Mouse (Mus musculus): ENCODE measurements around the gene Erp44.

Erp44 gene

DNA sequence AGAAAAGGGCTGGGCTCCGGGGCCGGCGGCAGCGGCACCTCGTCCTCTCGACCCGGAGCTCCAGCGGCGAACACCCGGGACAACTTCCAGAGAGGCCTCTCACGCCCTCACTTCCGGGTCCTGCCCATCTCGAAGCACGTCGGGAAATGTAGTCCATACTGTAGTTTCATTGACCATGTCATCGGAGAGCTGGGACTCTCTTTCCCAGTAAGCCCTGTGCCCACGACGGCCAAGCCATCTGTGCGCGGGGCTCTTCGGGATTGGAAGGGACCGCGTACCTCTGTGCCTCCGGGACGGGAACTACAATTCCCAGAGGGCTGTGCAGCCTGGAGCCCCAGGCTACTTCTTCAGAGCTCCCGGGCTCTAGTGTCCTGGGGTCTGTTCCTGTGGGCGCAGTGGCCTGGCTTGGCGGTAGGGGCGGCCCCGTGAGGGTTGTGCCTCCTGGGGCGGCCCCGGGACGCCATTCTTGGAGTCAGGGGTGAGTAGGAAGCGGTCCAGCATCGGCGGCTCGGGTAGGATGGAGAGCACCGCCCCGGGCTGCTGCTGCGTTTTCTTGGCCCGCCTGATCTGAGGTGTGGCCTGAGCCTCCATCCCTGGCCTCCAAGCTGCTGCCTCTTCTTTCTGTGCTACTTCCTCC, at the start of gene Erp44, which contains the start of gene Invs:
Gene Erp44, minus strand, starts transcription at position 61 of the 637 bp plus-strand sequence.
Gene Invs, plus strand, starts transcription at position 263 of the 637 bp plus-strand sequence.
- peak; percentile 76 to 89 for DNase-seq (ENCODE audit: low spot score in 2 of 2)

DNA sequence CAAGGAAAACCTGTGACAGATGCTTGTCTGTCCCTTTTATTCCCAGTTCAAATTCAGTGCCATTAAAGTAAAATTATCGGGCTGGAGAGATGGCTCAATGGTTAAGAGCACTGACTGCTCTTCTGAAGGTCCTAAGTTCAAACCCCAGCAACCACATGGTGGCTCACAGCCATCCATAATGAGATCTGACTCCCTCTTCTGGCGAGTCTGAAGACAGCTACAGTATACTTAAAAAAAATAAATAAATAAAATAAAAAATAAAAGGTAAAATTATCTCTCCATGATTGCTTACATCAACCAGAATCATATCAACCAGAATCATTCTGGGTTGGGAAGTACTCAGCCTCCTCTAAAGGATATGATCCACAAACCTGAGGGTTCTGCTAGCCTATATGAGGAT, 48.7 kb upstream of the Erp44 start:
- DNase-seq (ENCODE audit: low spot score in 2 of 2) = no peak

DNA sequence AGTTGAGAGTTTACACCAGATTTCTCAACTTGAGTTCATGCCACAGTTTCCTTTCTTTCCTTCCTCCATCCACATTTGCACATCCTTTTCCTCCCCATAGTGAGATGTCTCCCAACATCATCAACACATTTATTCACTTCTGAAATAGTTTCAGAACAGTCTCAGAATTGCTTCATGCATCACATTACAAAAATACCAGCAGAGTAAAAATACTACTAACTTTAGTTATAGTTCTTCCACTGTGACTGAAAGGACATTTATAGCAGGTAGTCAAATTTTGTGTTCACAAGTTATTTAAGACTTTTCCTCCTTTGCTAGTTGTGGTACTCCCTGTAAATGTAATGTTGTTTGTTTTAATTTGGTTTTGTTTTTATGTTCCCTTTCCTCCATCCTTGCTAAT, 47.8 kb upstream of the Erp44 start:
- no peak for DNase-seq (ENCODE audit: low spot score in 2 of 2)

DNA sequence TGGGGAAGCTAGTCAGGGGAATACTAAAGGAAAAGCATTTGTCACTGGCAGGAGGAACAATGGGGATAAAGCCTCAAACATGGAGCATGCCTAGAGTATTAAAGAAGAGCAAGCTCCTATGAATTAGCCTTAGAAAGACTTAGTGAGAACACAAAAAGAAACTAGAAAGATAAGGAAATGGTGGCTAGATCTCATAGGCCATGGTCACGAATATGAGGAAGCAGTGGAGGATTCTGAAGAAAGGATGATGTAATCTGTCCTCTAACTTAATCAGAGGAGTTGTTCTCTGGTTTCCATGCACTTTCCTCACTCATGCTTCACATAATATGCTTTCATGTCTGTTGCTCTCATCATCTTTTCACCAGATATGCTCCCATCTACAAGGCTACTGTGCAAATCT, 42.7 kb upstream of the Erp44 start:
- no peak for DNase-seq (ENCODE audit: low spot score in 2 of 2)

DNA sequence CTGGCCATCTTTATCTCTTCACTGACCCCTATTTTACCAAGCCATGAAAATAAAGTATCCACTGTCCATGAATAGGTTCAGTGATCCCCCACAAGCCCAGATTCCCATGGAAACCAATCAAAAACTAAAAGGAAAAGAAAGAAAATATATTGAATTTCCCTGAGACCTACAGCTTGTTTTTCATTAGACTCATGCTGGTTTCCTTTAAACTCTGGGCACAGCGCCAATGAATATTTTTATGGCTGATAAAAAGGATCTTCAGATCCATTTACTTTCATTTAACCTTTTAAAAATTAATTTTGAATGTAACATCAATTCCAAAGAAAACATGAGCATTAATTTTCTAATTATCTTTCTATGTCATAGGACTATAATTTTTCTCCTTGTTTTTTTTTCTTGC, 41.9 kb upstream of the Erp44 start:
- DNase-seq (ENCODE audit: low spot score in 2 of 2) = no peak

DNA sequence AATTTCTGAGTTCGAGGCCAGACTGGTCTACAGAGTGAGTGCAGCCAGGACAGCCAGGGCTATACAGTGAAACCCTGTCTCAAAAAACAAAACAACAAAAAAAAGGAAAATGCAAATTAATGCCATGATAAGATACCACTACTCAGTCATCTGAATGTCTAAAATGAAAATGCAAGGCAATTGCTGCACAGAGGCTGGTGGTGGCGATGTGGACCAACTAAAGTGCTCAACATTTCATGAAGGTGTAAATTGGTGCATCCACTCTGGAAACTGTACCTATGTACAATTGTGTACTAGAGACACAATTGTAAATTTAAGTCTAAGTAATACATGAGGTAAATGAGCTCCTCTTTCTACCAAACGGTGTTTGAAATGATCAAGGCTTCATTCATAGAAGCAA, 36.7 kb upstream of the Erp44 start:
- no peak for DNase-seq (ENCODE audit: low spot score in 2 of 2)

DNA sequence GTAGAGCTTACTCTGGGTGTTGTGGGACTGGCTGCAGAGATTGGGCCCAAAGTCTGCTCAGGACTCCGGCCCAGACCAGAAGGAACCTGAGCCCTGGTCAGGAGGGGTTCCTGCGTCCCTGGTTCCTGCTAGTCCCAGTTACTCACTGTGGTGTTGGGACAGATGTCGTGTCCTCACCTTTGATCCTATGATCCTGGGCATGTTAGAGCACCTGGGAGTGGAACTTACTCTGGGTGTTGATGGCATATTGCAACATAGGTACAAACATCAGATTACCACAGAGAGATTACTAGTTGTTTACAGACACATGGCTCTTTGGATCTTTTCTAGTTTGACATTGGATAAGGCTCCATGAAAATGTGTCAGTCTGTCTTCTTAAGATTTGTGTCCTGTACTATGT, 35.5 kb upstream of the Erp44 start:
- no peak for DNase-seq (ENCODE audit: low spot score in 2 of 2)

DNA sequence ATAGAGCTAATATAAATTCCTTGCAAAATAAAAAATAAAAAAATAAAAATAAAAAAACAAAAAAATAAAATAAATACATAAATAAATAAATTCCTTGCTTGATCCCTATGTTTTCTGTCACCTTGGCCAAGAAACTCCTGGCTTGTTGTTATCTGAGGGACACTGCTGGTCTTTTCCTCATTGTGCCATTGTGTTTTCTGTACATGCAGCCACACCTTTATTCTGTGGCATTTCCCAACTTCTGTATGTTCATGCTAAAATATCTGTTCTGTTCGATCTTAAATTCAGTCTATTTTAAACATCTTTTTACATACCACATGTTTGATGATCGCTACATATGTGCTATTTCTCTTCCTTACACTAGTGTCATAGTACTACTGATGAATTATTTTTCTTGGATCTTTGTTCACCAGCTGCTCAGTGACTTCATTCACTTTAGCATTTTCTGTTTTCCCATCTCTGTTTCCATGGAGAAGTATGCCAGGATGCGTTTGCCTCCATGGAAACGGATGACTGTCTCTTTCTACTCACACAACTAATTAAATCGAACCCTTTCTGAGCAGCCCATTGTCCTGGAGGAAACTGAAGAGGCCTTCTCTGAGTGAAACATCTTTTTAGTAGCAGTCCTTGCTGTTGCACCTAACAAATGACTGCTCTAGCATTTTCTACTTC, 7.9 kb upstream of the Erp44 start:
- no peak for DNase-seq (ENCODE audit: low spot score in 2 of 2)

DNA sequence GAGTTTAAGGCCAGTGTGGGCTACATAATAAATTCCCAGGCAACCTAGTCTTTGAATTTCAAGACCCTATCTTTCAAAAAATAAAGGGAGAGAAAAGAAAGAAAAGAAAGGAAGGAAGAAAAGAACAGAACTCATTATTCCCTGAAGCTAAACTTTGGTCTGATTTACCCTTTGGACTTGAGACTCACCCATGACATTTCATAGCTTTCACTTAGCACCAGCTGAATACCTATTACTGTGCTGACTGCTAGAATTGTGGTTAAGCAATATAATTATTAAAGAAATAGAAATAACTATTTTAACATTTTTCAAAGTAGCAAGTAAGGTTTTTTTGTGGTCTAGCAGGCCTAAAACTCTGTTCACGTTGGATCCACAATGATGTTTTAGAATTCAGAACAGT, 1.8 kb upstream of the Erp44 start:
- DNase-seq (ENCODE audit: low spot score in 2 of 2) = no peak

DNA sequence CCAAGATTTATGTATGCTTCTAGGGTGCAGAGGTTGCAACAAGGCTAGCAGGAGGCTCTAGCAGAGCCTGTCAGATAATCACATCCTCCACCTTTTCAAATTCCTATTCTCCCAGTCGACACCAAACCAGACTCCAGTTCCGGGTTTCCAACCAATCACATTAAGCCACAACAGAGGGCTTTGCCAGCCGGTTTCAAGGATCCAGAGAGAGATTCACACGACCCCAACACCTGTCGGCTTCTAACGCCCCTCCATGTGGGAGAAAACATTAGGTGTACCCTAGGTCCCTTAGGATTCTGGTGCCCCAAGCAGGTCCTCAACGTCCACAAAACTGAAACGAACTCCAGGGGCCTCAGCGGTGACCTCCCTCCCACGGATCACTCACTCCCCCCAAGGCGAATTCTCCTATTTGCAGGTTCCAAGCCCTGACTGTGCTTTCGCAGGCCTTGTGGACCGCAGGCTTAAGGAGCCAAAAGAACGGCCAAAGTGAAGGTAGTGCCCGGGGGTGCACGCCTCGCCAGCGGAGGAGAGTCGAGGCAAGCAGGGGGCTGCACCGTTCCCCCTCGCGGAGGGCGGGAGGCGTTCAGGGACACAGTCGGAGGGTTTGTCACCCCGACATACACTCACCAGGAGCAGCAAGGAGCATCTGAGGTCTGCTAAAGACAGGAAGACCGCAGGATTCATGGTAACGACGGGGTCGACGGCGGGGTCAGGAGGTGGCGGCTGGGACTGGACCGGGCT, 431 bp downstream of the Erp44 start:
- peak in 1 of 2 experiments; percentile 24 for DNase-seq (ENCODE audit: low spot score in 2 of 2)

DNA sequence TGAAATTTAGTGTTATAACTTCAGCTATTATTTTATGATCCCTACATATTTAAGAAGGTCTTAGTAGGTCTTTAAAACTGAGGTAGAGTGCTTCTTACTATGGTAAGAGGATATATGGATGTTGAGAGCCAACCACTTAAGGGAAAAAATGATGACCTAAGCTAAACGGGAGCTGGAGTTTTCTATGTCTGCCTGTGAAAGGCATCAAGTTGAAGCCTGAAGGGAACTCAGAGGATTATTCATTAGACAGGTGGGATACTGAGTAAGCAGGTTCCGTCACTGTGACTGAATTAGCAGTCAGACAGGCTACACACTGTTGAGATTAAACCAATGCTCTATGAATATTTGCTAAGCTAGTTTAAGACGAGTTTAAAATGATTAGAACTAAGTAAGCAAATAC, 2.3 kb downstream of the Erp44 start:
- no peak for DNase-seq (ENCODE audit: low spot score in 2 of 2)

DNA sequence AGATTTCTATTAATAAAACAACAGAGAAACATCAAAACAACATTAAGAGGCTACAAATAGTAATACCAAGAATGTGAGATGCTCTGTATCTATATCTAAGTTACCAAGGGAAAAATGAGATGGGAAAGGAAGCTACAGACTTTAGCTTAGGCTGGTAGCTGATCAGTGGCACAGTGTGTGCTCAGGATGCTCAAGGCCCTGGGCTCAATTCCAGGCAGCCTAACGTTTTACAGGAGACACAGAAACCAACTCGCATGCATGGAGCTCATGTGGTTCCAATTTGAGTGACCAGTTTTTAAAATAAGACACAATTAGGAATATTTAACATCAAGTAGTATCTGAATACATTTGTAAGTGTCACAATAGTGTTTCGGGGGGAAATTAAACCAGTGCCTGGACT, 3.6 kb downstream of the Erp44 start:
- DNase-seq (ENCODE audit: low spot score in 2 of 2) = no peak

DNA sequence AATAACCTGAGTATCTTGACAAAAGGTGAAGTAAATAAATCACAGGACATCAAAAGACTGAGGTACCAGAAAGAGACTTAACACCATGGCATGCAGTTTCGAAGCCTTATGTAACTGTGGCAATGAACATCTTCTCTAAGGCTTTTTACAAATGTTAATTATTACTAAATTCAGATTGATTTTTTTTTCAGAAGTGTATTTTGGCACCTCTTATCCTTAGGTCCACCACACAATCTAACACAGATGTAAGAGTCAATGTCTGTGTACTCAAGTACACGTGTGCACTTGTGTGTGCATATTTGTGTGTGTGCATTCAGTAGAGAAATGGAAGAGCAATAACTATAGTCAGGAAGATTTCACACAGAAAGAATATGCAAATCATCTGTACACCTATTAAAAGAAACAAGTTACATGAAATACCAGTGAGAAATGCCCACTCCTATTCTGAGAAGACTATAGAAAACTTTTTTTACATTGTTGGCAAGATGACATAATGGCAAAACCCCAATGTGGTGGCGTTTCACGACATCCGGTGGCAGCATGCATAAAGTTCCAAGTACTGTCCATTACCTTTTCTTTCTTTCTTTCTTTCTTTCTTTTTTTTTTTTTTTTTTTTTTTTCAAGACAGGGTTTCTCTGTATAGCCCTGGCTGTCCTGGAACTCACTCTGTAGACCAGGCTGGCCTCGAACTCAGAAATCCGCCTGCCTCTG, 6.1 kb downstream of the Erp44 start:
- no peak for DNase-seq (ENCODE audit: low spot score in 2 of 2)

DNA sequence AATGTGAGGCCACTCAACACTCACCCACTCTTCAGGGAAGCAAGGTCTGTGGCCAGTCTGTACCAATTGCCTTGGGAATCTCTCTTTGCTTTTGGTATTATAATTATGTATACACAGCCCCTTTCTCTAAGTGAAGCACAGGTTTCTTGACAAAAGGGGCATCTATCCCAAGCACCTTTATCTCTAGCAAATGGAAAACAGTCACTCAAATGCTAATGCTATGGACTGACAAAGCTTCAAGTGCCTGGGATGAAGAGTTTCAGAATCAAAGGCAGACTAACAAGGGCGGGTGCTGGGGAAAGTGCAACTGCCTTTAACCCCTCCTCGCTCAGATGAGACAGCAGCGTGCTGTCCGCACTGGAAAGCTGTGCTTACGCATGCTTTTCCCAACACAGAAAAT, 7.5 kb downstream of the Erp44 start:
- DNase-seq (ENCODE audit: low spot score in 2 of 2) = no peak

DNA sequence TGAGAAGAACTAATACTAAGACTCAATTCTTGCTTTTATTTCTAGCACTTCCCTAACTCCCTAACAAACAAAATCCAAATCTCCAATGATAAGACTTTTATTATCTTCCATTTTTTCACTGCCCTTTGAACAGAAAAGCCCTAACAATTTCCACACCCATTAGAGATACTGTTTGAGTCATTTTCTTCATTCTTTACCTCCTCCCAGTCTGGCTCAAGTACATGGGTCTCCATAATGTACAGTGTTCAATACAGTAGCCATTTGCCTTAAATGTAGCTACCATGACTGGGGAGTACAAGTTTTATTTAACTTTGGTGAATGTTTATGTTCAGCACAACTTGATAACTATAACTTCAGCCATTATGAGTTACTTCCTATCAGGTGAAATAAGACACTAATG, 8.8 kb downstream of the Erp44 start:
- DNase-seq (ENCODE audit: low spot score in 2 of 2) = no peak

DNA sequence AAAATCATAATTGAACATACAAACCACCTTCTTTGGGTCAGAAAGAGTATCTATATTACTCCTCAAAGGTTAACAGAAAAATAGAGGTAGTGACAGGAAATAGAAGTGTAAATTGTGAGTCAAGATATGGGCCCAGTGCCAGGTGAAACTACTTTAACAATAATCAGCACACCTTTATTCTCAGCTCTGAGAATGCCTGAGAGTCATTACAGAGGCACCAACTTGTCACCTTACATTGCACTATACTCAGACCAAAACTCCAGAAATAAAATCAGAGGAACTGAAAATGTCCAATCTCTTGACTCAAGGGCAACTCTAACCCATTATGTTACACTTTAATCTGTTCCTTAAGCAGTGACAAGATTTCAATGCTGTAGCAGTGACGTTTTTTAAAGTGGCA, 11.2 kb downstream of the Erp44 start:
- no peak for DNase-seq (ENCODE audit: low spot score in 2 of 2)

DNA sequence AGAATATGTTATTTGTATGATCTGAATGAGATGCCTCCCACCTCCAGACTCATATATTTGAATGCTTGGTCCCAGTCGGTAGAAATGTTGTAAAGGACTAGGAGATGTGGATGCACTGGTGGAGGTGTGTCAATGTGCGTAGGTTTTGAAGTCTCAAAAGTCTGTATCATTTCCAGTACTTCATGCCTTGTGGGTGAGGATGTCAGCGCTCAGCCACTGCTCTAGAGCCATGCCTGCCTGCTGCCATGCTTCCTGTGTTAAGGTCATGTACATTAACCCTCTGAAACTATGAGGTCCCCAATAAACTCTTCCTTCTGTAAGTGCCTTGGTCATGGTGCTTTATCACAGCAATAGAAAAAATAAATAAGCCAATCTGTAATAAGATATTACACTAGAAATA, 11.7 kb downstream of the Erp44 start:
- DNase-seq (ENCODE audit: low spot score in 2 of 2) = no peak

DNA sequence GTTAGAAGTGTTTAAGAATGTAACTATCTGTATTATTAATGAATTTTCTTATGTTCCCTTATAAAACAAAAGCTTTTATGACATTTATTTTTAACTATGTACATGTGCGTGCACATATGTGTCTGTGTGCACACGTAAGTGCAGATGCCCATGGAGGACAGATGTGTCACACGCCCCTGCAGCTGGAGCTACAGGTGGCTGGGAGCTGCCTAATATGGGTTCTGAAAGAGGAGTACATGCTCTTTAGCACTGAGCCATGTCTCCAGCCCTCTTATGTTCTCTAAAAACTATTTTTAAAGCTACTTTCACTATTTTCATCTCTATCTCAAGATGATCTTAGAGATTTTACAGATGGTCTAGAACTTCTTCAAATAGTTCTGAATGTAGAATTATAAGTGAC, 21.3 kb downstream of the Erp44 start:
- no peak for DNase-seq (ENCODE audit: low spot score in 2 of 2)

DNA sequence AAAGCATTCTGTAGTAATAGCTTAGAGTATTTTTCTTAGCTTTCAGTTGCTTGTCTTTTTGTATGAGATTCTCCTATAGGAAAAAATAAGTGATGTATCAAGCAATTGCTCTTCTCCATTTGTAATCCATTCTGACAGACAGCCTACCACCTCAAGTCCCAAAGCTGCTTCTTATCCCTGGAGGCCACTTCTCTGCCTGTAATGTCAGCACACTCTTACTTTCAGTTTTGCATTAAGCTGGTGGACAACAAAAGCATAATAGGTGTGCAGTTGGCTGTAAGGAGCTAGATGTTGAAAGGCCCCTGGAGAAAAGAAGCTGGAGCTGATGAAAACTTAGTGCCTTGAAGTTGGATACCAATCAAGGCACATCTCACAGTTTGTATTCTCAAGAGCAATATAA, 26.1 kb downstream of the Erp44 start:
- no peak for DNase-seq (ENCODE audit: low spot score in 2 of 2)

DNA sequence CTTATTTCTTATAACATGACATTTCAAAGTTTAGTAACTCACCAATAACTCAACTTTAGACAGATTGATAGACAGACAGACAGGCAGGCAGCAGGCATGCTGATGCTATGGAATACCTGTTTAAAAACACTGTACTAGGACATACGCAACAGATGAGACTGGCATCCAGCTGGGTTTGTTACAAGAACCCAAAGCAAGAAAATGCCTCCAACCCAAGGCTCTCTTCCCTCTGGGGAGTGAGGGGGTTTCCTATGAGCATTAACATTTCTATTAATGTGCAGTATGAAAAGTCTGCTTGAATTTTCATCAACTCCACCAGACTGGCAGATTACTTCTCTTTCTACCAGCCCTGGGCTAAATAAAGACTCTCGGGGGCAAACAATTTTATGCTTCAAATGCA, 35.1 kb downstream of the Erp44 start:
- DNase-seq (ENCODE audit: low spot score in 2 of 2) = no peak

DNA sequence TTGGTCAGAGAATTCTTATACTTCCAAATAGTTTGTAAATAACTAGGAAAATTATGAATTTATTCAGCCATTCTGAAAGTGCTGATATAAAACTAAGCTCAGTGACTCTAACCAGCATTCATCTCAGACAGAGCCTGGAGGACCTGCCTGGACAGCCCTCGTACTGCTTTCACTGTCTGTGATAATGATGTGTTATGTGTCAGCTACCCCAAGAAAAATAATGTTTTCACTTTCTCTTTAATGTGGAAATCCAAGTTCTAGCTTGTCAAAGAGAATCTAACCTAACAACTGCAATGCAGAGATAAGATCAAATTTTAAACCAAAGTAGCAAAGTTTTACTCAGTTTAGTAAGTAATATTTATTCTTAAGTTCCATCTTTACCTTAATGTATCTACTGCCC, 35.6 kb downstream of the Erp44 start:
- no peak for DNase-seq (ENCODE audit: low spot score in 2 of 2)

DNA sequence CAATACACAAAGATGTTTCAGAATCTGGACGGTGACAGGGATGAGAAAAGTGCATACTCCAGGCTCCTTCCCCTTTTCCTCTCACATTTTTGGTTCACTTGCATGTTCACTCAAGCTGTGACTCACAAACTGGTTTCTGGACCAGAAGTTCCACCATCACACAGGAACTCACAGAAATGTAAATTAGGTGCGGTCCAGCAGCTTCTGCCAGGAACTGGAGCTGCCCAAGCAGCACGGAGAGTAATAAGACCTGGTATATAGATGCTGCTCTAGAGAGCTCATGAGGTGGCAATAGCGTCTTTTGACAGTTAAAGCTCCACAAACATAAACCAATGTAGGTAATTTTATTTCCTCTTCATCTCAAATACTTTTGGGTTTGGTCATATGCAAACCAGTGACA, 36.9 kb downstream of the Erp44 start:
- DNase-seq (ENCODE audit: low spot score in 2 of 2) = no peak
